Mouse (Mus musculus): ENCODE data around the gene Sncb.
"Not testable (repeated sequence)": the region's sequence is repeated elsewhere in the genome, so short reads cannot be mapped to it uniquely, and the experiment has no call there.

Sncb gene

DNA sequence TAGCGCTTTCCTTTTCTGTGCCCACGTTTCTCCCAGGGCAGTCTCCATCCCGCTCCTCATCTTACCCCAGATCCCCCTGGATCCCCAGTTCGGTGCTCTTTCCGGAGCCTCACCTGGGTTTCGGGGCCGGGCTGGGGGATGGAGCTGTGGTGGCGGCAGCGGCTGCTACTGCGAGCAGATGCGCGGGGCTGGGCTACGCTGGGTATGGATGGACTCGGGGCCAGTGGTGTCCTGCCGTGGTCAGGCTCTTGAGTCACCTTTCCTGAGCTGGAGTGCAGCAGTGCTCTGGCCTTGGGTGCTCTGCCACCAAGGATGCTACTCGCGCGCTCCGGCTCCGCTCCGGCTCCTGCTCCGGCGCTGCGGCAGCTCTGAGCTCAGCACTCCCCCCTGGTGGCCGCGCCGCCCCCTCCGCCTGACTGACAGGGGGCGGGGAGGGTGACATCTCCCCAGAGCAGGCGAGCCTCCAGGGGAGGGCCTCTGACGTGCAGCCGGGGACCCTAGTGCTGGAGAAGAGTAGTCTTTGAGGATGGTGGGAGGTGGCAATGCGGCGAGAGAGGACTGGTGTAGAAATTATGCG lies at the start of gene Sncb:
Gene Sncb, minus strand, starts transcription at position 404 of the 577 bp plus-strand sequence.
- DNase-seq = peak; percentile 89 to 93

DNA sequence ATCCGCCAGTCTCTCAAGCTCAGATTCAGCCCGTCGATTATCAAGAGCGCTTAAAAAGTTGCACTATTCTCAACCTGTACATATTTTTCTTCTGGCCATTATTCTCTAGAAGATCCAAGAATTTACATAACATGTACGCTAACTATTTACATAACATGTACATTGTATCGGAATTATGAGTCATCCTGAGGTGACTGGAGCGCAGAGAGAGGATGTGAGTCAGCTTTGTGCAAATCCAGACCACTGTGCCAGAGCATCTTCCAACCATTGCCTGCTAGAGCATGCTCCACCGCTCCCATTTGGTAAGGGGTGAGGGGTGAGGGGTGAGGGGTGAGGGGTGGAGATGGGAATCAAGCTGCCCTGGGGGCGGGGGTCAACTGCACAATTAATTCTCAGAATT lies 47.0 kb upstream of the Sncb start:
- no peak for DNase-seq

GRCm38 (mm10) chr13:54811476-54811875 lies 45.1 kb upstream of the Sncb start:
- DNase-seq = no peak

- no peak for DNase-seq
Observed at GRCm38 (mm10) chr13:54808067-54808466, 41.7 kb upstream of the Sncb start.

DNA sequence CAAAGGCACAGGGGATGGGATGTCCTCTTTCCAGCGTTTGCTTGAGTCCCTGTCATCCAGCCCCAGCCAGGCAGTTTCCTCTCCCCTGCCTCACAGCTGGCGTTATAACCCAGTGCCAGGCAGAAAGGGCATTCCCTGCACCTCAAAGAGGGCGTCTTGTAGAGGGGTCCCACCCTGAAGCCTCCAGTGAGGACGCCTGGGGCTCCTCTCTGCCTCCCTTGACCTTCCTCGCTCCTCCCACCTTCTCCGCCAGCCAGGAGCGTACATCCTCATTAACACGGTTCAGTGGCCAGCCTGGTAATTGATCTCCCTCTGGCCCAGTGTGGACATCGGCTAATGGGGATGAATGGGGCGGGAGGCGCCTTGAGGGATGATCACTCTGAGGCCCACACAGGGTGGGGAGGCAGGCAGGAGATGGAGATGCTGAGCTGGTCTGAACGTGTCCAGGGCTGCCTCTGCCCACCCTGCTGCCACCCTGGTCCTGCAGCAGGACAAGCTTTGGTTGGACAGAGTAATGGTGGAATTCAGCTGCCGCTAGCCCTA lies 40.1 kb upstream of the Sncb start:
- no peak for DNase-seq

GRCm38 (mm10) chr13:54805134-54805838 lies 38.9 kb upstream of the Sncb start:
- DNase-seq = peak; percentile 67 to 70

GRCm38 (mm10) chr13:54803010-54803409 lies 36.6 kb upstream of the Sncb start:
- no peak for DNase-seq

GRCm38 (mm10) chr13:54800206-54800605 lies 33.8 kb upstream of the Sncb start:
- no peak for DNase-seq

DNA sequence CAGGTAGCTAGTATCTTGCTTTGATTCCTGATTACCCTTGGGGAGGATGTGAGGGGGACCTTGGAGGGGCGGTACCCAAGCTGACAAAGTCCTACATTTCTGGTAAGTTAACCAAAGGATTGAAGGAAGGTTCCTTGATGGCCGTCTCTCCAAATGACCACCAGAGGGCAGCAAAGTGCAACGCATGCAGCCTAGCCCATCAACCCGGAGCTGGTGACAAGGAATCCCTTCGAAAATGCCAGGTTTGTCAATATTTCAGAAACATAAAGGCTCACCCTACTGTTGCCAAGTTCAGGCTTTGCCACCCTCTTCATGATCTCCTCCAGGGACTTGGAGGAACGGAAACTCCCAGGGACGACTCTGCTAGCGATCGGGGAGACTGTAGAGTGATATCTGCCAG lies 33.3 kb upstream of the Sncb start:
- peak; percentile 81 to 88 for DNase-seq

- no peak for DNase-seq
Observed at GRCm38 (mm10) chr13:54798740-54799139, 32.3 kb upstream of the Sncb start.

- DNase-seq = no peak
Observed at GRCm38 (mm10) chr13:54797861-54798643, 31.7 kb upstream of the Sncb start.

- peak; percentile 58 to 64 for DNase-seq
Observed at GRCm38 (mm10) chr13:54797356-54797755, 31.0 kb upstream of the Sncb start.

DNA sequence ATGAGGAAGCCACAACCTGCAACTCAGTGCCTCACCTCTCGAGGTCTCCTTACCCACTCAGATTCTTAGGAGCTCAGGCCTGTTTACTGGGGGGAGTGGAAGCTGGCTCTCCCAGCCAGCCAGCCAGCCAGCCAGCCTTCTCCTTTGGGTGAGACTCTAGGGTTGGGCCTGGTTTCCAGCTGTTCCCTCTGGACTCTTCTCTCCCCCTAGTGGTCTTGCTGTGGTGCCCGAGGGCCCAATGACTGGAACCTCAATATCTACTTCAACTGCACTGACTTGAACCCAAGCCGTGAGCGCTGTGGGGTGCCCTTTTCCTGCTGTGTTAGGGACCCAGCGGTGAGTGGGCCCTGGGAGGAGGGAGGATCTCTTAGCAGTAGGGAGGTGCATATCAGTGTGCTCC lies 28.4 kb upstream of the Sncb start:
- no peak for DNase-seq

DNA sequence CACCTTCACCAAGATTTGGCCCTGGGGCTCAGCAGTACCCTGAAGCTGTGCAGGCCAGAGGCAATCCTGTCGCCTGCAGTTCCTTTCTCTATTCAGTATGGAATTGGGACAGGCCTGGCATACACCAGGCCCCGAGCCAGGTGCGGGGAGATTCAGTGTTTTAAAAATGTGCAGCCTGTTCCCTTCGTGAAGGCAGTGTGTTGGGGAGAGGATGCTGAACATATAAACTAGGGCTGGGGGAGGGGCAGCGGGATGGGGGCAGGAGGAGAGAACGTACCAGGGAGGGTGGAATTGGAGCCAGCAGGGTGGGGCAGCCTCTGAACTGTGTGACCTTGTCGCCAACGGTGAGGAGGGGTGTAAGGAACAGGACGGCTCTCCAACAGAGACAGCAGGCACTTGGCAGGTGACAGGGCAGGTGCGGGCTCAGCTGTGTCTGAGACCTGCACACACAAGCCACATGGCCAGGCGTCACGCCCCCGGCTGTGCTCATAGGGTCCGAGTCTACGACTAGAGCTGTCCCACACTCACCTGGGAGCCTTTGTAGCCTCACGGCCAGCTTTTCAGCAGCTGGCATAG lies 27.7 kb upstream of the Sncb start:
- DNase-seq = no peak

DNA sequence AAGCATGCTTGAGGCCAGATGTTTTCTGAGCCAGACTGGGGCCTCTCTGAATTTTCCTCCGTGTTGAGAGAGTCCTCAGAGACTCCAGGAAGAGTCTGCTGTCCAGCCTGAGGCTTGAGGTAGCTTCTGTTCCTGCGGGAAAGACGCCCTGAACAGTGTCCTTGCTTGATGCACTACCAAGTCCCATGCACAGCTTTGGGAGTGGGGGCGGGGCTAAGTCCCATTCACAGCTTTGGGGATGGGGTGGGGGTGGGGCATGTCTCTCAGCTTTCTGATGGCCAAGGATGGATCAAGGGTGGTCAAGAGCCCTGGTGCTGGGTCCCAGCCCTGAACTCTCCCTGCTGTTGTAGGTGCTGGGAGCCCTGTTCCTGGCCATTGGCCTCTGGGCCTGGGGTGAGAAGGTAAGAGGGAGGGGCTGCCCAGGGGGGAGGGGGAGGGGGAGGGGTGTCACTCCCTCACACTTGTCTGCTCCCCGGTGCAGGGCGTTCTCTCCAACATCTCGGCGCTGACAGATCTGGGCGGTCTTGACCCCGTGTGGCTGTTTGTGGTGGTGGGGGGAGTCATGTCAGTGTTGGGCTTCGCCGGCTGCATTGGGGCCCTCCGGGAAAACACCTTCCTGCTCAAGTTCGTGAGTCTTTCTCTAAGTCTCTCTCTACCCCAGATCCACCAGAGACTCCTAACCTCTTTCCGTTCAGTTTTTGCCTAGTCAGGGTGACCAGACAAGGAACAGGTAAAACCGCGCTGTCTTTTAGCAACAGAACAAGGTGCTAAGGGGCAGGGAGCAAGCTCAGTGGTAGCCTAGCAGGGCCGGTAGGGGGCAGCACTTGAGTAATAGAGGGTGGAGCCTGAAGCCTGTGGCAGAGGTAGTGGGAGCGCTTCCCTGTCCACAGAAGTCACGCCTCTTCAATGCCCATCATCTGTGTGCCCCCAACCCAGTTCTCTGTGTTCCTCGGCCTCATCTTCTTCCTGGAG lies 26.1 kb upstream of the Sncb start:
- peak; percentile 49 to 57 for DNase-seq

- DNase-seq = peak; percentile 74 to 76
Observed at GRCm38 (mm10) chr13:54789561-54790397, 23.4 kb upstream of the Sncb start.

DNA sequence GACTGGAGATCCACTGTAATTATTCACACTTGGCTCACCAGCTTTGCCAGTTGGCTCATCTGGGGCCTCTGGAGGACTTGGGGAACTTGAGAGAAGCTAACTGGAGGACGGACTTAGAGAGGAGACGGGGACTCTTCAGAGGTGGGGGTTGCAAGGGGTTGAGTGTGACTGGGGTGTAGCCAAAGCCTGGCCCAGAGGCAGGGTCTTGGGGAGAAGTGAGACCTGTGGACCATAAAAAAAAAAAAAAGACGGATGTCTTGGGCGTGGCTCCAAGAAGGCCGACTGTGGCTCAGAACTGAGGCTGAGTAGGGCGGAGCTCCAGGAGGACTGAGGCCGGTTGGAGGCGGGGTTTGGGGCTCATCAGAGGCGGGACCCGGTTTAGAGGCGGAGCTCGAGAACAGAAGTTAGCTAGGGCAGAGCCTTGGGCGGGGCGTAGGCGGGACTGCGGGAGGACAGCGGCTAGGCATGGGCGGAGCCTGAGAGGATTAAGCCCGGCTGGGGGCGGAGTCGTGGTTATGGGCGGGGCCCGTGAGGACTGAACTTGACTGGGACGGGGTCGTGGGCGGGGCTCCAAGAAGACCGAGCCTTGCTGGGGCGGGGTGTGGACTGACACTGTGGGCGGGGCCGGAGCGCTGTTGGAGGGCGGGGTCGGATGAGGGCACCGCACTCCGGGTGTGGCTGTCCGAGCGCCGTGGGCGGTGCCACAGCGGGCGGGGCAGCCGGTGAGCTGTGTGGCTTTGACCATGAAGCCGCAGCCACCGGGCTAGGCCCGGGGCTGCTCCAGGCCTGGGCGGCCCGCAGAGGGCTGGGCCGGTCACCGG lies 22.6 kb upstream of the Sncb start, which contains the start of gene Tspan17:
Gene Tspan17, plus strand, starts transcription at position 638 of the 821 bp plus-strand sequence.
- DNase-seq = peak; percentile 97 to 98

DNA sequence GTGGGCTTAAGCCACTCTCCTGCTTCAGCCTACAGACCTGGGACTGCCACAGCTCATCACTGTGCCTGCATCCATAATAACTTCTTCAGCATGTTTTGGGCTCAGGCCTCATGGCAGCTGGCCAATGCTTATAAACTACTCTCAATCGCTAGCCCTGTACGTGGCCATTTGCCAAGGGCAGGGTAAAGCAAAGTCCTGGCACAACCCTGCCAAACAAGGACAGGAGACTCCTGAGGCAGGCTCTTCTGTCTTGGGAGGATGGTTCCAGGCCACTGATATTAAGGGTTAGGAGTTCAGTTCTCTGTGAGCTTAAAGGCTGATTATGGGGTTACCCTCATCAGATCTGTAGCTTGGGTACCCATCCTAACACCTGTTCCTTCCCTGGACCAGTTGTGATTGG lies 21.2 kb upstream of the Sncb start:
- DNase-seq = not testable (repeated sequence)

- DNase-seq = no peak
Observed at GRCm38 (mm10) chr13:54783698-54784097, 17.3 kb upstream of the Sncb start, which contains the start of gene Eif4e1b. Gene Eif4e1b, plus strand, starts transcription at chr13:54783998.

DNA sequence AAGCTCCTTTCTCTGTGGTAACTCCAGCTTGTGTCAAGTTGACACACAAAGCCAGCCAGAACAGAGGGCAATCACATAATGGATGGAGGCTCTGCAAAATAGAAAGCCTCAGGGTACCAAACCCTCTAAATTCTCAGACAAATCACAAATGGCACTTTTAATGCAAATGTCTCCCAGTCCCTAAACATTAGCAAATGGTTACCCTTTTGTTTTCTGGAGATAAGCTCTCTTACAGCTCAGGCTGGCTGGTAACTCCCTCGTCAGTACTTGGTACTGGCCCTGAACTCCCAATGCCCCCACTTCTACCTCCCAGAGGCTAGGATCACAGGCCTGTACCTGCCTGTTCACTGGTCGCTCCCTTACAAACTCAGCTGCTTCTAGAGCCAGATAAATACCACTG lies 16.8 kb upstream of the Sncb start:
- no peak for DNase-seq

All from cerebellum, postnatal 36 days (tissue).